Mouse (Mus musculus): Measurements from ENCODE around the gene Zbtb9.

Gene Zbtb9

DNA sequence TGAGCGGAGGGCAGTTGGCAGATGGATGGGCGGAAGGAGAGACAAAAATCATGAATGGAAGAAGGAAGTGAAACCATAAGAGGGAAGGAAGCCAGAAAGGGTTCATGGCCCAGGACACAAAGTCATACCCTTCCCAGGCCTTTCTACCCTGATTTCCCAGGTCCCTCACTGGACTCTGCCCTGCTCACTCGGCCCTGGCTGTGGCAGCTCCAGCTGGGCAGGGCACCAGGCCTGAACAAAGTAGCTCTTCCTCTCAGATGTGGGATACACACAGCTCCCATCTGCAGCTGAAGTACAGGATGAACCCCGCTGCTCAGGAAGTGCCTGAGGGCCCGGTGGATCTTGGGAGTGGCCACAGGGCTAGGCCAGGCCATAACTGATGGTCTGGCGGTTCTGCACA is 69.9 kb downstream of the Zbtb9 start:
- DNase-seq, result no peak

DNA sequence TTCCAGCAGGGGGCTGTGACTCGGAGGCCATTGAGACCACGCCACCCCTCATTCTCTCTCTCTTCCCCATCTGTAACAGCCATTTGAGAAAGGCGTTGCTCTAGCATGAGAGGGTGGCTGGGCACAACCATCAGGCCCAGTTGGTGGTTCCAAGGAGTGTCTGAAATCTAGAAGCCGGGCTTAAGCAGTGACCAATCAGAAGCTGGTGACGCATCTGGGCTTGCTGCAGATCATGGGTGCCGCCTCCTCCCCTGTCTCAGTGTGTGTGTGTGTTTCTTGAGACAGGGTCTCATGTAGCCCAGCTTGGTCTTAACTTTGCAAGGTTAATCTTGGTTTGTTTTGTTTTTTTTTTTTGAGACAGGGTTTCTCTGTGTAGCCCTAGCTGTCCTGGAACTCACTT is 72.2 kb downstream of the Zbtb9 start:
- DNase-seq, result no peak

DNA sequence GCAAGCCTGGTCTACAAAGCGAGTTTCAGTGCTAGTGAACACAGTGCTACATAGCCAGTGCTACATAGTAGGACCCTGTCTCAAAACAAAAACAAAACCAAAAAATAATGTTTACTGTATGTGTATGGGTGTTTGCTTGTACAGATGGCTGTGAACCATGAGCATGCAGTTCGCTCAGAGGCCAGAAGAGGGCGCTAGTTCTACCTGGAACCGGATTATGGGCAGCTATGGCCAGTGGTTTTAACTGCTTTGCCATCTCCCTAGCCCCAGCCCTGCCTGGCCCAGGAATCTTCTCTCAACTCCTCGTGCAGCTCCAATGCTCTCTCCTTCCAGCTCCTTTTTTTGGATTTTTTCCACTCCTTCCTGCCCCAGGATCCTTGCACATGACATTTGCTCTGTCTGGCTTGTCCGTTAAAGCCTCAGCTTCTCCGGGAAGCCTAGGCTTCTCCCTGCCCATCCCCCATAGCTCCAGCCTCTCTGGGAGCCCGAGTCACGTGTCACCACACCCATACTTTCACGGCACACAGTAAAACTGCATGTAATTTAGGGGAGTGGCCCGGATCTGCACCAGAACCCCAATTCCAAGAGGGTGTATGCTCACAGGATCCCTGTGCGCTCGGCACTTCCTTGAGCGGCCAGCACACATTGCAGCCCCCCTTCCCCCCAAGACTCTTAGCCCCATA is 74.9 kb downstream of the Zbtb9 start:
- DNase-seq, result no peak

DNA sequence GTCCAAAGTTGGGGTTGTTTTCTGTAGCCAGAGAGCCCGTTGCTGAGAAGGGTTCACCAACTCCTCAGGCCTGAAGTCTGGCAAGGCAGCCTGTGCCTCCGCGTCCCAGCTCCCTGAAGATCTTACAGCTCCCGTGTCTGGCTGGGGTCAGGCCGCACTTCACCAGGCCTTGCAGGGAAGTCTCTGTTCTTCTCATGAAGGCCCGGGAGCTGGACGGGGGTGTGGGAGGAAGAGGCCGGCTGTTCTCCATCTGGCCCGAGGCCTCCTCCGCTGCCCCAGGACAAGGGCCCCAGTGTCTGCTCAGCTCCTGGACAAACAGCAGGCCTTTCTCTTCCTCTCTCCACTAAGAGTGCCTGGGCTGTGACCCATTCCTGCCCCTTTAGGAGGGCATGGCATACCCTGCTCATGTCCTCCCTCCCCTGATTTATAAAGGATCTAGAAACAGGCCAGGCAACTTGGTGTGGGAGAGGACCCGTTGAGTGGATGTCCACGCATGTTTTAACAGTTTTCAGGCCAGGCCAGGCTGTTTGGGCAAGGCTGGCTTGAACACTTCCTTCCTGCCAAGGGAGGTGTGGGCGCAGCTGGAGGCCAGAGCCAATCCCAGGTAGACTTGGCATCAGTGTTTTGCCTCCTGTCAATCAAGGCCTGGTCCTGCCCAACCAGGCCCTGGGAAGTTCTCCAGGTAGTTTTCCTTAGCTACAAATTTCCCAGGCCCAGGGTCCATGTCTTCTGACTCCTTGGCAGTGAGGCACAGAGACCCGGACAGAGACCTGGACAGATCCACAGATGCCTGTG is 75.7 kb downstream of the Zbtb9 start:
- DNase-seq, result no peak

DNA sequence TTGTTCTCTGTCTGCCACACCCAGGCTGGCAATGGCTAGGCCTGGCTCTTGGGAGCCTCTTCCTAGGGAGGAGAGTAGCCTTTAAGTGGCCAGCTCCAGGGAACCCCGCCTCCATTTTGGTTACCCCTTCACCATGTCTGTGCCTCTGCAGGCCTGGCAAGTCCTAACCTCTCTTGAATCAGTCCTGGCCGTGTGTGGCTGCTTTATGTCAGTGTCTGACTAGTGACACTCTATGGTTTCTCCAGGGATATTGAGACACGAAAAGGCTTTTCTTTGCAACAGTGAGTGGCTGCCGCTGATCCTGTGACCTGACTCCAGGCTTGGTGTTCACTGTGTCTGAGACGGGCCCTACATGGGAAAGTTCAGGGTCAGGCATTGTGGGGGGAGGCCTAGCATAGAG is 77.9 kb downstream of the Zbtb9 start:
- DNase-seq, result no peak

DNA sequence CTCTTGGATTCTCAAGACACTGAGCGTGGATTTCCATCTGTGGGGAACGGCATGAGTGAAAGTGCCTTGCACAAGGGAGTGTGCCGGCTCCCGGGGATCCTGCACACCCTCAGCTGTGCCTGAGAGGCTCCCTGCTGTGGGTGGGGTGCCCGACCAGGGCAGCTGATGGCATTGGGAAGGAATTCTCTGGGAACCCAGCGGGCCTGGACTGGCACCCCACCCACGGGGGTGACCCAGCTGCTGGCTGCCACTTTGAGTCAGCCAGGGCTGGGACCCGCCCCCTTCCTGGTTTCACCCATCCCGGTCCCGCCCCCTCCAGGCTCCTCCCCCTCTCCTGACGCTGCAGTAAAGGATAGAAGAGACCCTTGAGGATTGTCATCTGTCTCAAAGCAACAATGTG is 78.5 kb downstream of the Zbtb9 start:
- DNase-seq, result no peak

DNA sequence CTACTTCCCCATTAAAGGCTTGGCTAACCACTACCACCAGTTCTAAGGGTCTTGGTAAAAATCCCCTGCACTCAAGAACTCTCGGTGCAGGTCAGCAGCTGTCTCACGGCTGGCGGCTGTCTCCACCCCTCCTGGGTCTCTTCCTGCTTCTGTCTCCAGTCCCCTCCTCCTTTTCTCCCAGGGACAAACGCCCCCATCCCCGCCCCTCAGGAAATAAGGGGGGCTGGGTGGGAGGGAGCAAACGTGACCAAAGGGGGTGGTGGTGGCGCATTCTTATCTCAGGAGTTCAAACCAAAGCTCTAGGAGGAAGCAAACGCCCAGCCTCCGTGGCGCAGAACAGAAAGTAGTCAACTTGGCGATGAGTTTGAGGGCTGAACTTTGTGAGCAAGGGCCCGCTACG is 83.2 kb downstream of the Zbtb9 start:
- peak; percentile 72 for DNase-seq

DNA sequence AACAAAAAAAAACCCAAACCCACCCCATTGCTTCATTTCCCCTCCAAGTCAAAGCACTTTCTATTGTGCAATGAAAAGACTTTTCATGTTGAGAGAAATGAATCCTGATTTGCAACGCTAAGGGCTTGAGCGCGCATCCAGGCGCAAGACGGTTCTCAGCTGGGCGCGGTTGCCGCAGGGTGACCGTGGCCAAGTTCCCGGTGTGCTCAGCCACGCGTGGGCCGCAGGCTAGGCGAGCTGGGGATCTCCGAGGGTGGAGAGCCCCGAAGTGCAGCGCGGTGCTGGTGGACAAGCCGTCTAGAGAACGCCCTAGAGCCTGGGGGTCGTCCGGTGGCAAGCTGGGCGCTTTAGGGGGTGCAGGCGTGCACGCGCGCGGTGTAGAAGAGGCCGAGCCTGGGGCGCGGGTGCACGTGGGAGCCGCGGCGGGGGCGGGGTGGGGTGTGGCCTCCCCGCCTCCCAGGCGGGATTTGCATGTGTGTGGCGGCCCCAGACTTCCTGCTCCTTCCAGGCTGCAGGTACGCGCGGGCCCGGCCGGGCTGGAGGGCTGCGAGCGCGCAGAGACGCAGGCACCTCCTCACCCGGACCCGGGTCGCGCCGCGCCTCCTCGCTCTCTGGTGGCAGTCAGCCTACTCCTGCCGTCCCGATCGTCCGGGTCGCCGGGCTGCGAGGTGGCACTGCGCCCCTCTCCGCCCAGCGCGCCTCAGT is 84.0 kb downstream of the Zbtb9 start, which contains the start of gene Itpr3:
Gene Itpr3 (plus strand): TSS at position 493 of the 705 bp plus-strand sequence.
- peak; percentile 79 for DNase-seq

DNA sequence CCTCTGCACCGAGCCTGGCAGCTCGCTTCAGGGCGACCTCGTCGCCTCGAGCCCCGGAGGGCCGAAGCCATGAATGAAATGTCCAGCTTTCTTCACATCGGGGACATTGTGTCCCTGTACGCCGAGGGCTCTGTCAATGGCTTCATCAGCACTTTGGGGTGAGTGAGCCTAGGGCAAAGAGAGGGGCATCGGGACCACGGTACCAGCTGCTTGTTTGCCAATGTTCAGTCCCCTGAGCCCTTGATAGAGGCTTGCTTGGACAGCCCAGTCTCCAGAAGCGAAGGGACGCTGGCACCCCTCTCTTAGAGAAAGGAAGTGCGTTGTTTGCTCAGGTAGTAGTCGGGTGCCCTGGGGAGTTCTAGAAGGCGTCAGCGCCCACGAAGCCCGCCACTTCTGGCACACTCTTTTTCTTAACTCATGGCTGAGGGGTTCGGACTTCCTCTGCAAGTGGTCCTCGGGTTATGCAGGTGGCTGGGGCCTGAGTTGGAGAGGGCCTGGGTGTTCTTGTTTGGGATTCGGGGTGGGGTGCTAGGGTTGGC is 84.6 kb downstream of the Zbtb9 start:
- no peak for DNase-seq

Data from kidney, adult 18-20 months (tissue).